Mouse (Mus musculus): ENCODE measurements around the gene Gm49661. TPM values are rescaled to one million over a fixed set of nuclear protein-coding genes. Genes with fewer than 3 reads are reported as not detected.
A peak's percentile ranks its signal among the peaks of the same experiment; 100 is the strongest.

Gene Gm49661
- total and polyA plus RNA-seq, 2 experiments from 2014 or later, result not detected

DNA sequence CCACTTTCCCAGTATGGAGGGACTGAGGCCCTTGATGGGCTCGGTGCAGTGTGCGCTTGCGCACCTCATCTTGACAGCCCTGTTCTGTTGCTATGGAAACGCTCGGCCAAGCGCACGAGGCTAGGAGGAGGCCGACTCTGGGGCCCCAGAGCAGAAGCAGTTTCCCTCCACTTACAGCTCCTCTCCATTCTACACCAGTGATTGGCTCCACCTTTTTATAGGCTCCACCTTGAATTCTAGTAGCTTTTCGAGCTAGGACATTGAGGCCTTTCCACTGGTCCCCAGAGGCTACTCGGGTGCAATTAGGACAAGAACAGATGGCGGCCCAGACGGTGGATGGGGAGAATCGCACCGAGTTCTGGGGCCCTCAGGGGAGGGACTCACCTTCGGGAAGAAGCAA is 34.4 kb downstream of the Gm49661 start:
- peak; percentile 63 for ATAC-seq
- WGBS, result 2% methylated on average over 15 of the region's 15 CpGs
- H3K4me2 ChIP-seq (ENCODE audit: low read depth), result peak overlapping the region; percentile 87
- no peak overlapping the region for H3K27ac ChIP-seq (ENCODE audit: low read depth, low read length)
- no peak for TF ChIP-seq CTCF (IDR thresholded peaks at IDR 0.05; ENCODE audit: low read depth)
- H3K36me3 ChIP-seq (ENCODE audit: insufficient read depth), result peaks cover 23% of the 10 kb centered on the region
- H3K4me3 ChIP-seq (ENCODE audit: low read depth, low read length), result peak overlapping the region; percentile 78
- peak; percentile 82 for DNase-seq
- H3K9ac ChIP-seq, result peak overlapping the region; percentile 96
- H3K9me3 ChIP-seq (ENCODE audit: low read length), result no peaks in the 10 kb centered on the region
- H3K4me1 ChIP-seq (ENCODE audit: insufficient read depth), result peaks cover 14% of the 10 kb centered on the region
- H3K27me3 ChIP-seq (ENCODE audit: insufficient read depth, low read length), result no peaks in the 10 kb centered on the region

DNA sequence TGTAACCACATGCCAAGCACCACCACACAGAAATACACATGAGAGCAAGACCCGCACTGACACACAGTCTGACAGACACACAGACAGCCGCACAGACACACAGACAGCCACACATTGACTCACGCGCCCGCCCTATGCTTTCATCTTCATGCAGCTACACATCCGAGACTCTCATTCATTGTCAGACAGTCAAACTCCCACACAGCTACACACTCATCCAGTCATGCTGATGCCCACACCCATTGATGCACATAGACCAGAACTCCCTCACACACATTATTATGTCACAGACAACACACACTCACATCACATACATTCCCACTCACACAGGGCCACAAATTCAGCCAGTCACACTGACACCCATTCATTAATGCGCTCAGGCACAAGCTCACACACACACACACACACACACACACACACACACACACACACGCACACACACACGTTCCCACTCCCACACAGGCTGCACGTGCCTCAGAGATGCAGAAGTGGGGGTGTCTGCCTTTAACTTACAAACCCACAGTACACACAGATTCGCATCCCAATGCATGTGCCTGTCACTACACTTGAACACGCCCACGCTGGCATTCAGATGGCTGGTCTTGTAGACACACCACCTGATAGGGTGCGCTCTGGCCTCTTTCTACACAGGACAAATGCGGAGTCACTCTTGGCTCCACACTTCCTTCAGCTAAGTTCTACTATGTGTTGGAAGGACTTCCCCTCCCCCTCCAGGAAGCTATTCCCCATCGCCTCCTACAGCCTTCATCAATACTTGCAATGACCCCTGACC is 35.3 kb downstream of the Gm49661 start:
- Histone ChIP-seq H3K27ac (ENCODE audit: low read depth, low read length) (no peak overlapping the region), H3K4me3 (ENCODE audit: low read depth, low read length) (peak overlapping the region; percentile 78; the same call in 1 of the 2 replicates), H3K4me2 (ENCODE audit: low read depth) (peak overlapping the region; percentile 87), H3K4me1 (ENCODE audit: insufficient read depth) (peaks cover 14% of the 10 kb centered on the region), H3K9ac (no peak overlapping the region), H3K9me3 (ENCODE audit: low read length) (no peaks in the 10 kb centered on the region), H3K27me3 (ENCODE audit: insufficient read depth, low read length) (no peaks in the 10 kb centered on the region), H3K36me3 (ENCODE audit: insufficient read depth) (peaks cover 23% of the 10 kb centered on the region)
- ATAC-seq (no peak), DNase-seq (no peak)
- 79% methylated on average over 16 of the region's 16 CpGs for WGBS
- TF ChIP-seq CTCF (IDR thresholded peaks at IDR 0.05; ENCODE audit: low read depth), result no peak

GRCm38 (mm10) chr8:84930582-84930981 is 38.7 kb downstream of the Gm49661 start:
- Histone ChIP-seq H3K9me3 (ENCODE audit: low read length) (no peaks in the 10 kb centered on the region), H3K27me3 (ENCODE audit: insufficient read depth, low read length) (no peaks in the 10 kb centered on the region), H3K4me3 (ENCODE audit: low read depth, low read length) (no peak overlapping the region), H3K9ac (no peak overlapping the region), H3K4me1 (ENCODE audit: insufficient read depth) (peaks cover 8% of the 10 kb centered on the region), H3K36me3 (ENCODE audit: insufficient read depth) (peaks cover 46% of the 10 kb centered on the region), H3K27ac (ENCODE audit: low read depth, low read length) (no peak overlapping the region), H3K4me2 (ENCODE audit: low read depth) (no peak overlapping the region)
- TF ChIP-seq CTCF (IDR thresholded peaks at IDR 0.05; ENCODE audit: low read depth), result no peak
- ATAC-seq, result no peak
- WGBS, result 91% methylated on average over 13 of the region's 13 CpGs
- DNase-seq, result no peak

DNA sequence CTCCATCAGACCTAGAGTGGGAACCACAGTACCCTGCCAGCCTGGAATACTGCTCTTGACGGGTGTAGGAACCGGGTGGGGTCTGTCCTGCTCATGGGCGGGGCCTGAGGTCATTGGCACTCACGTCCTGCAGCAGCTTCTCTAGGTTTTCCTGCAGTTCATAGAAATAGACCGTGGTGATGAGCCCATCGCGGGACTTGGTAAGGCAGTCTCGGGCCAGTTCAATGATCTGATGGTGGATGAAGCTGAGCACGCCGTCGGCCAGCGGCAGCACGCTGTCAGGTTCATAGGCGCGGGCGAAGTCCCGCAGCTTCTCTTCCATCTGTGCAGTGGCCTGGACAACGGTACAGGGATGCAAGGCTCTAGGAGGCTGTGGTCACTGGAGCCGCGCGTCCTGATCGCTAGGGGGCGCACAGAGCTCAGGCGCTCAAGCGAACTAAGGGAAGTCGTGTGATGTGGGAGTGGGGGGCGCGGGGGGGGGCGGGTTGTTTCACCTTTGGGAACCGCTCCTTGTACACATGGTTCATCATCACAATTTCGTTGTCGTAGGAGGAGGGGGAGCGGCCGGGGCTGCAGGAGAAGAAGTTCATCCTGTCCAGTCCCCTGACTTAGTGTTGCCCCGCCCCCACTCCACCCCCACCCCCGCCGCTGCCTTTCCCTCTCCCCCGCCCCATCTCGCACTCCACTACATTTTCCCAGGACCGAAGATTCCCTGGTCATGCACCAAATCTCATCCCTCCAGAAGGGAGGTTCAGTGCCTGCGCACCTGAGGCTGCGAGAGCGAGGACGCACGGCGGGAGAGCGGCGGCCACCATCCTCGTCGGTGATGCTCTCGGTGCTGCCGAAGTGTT is 40.6 kb downstream of the Gm49661 start:
- no peaks in the 10 kb centered on the region for H3K9me3 ChIP-seq (ENCODE audit: low read length)
- no peaks in the 10 kb centered on the region for H3K4me1 ChIP-seq (ENCODE audit: insufficient read depth)
- H3K36me3 ChIP-seq (ENCODE audit: insufficient read depth), result peaks cover 62% of the 10 kb centered on the region
- H3K4me3 ChIP-seq (ENCODE audit: low read depth, low read length), result peak overlapping the region; percentile 14; the same call in 1 of the 2 replicates
- 6% methylated on average over 46 of the region's 52 CpGs for WGBS
- H3K4me2 ChIP-seq (ENCODE audit: low read depth), result peak overlapping the region; percentile 39
- no peak overlapping the region for H3K27ac ChIP-seq (ENCODE audit: low read depth, low read length)
- H3K9ac ChIP-seq, result 0 out of 2 replicates have a peak overlapping the region, but pooled peaks have one; percentile 6
- no peaks in the 10 kb centered on the region for H3K27me3 ChIP-seq (ENCODE audit: insufficient read depth, low read length)
- DNase-seq (peak; percentile 81), ATAC-seq (peak; percentile 89)
- peak; percentile 85 for TF ChIP-seq CTCF (IDR thresholded peaks at IDR 0.05; ENCODE audit: low read depth)

GRCm38 (mm10) chr8:84927513-84927912 is 41.7 kb downstream of the Gm49661 start:
- no peaks in the 10 kb centered on the region for H3K9me3 ChIP-seq (ENCODE audit: low read length)
- H3K4me2 ChIP-seq (ENCODE audit: low read depth), result no peak overlapping the region
- TF ChIP-seq CTCF (IDR thresholded peaks at IDR 0.05; ENCODE audit: low read depth), result no peak
- WGBS, result 87% methylated on average over 1 of the region's 1 CpGs
- H3K27ac ChIP-seq (ENCODE audit: low read depth, low read length), result no peak overlapping the region
- H3K9ac ChIP-seq, result no peak overlapping the region
- no peak overlapping the region for H3K4me3 ChIP-seq (ENCODE audit: low read depth, low read length)
- DNase-seq, result no peak
- peaks cover 67% of the 10 kb centered on the region for H3K36me3 ChIP-seq (ENCODE audit: insufficient read depth)
- H3K4me1 ChIP-seq (ENCODE audit: insufficient read depth), result no peaks in the 10 kb centered on the region
- no peaks in the 10 kb centered on the region for H3K27me3 ChIP-seq (ENCODE audit: insufficient read depth, low read length)
- no peak for ATAC-seq

DNA sequence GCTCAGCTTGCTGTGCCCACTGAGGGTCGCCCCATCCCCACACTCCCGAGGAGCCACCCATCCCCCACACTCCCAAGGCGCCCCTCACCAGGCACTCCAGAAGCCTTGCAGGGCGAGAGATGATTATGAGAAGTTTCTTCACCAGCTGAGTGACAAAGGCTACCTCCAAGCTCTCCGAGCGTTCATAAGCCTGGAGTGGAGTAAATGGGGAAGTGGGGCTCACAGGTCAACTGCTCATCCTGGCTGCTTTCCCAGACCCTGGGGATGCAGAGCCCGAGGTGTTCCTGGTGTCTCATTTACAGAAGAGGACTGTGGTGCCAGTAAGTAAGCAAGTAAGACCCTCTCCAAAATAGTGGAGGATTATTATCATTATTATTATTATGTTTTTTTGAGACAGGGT is 43.7 kb downstream of the Gm49661 start:
- no peak overlapping the region for H3K4me2 ChIP-seq (ENCODE audit: low read depth)
- WGBS, result 75% methylated on average over 7 of the region's 7 CpGs
- H3K4me1 ChIP-seq (ENCODE audit: insufficient read depth), result no peaks in the 10 kb centered on the region
- H3K9ac ChIP-seq, result no peak overlapping the region
- DNase-seq (no peak), ATAC-seq (no peak)
- H3K27me3 ChIP-seq (ENCODE audit: insufficient read depth, low read length), result no peaks in the 10 kb centered on the region
- H3K27ac ChIP-seq (ENCODE audit: low read depth, low read length), result no peak overlapping the region
- no peaks in the 10 kb centered on the region for H3K9me3 ChIP-seq (ENCODE audit: low read length)
- H3K4me3 ChIP-seq (ENCODE audit: low read depth, low read length), result no peak overlapping the region
- no peak for TF ChIP-seq CTCF (IDR thresholded peaks at IDR 0.05; ENCODE audit: low read depth)
- H3K36me3 ChIP-seq (ENCODE audit: insufficient read depth), result peaks cover 73% of the 10 kb centered on the region

- Histone ChIP-seq H3K9ac (no peak overlapping the region), H3K4me3 (ENCODE audit: low read depth, low read length) (no peak overlapping the region), H3K9me3 (ENCODE audit: low read length) (no peaks in the 10 kb centered on the region), H3K27ac (ENCODE audit: low read depth, low read length) (no peak overlapping the region), H3K36me3 (ENCODE audit: insufficient read depth) (peaks cover 92% of the 10 kb centered on the region), H3K27me3 (ENCODE audit: insufficient read depth, low read length) (no peaks in the 10 kb centered on the region), H3K4me1 (ENCODE audit: insufficient read depth) (no peaks in the 10 kb centered on the region), H3K4me2 (ENCODE audit: low read depth) (no peak overlapping the region)
- no peak for TF ChIP-seq CTCF (IDR thresholded peaks at IDR 0.05; ENCODE audit: low read depth)
- WGBS, result 81% methylated on average over 2 of the region's 2 CpGs
- ATAC-seq (no peak), DNase-seq (no peak)
Measured at GRCm38 (mm10) chr8:84921596-84921995, 47.6 kb downstream of the Gm49661 start.

Data from forebrain, postnatal 0 days (tissue).